Mouse (Mus musculus) naive thymus-derived CD4-positive, alpha-beta T cell, adult 2 months (primary cell): Measurements from ENCODE around the gene Usp19.

ENCODE experiments used
- DNase-seq: peaks from one replicate; pipeline ENCODE4 v3.0.0-alpha.2; 2011; ENCODE audit warnings: low read depth

Gene Usp19

GRCm38 (mm10) chr9:108490559-108491285 is at the start of gene Usp19:
Usp19 (plus strand) TSS chr9:108490602.
- peak; percentile 97 for DNase-seq

- no peak for DNase-seq
Observed at GRCm38 (mm10) chr9:108441236-108441919, 49.0 kb upstream of the Usp19 start.

- peak; percentile 41 for DNase-seq
Observed at GRCm38 (mm10) chr9:108445125-108445524, 45.3 kb upstream of the Usp19 start.

GRCm38 (mm10) chr9:108449860-108450259 is 40.5 kb upstream of the Usp19 start:
- no peak for DNase-seq

GRCm38 (mm10) chr9:108450292-108451169 is 39.9 kb upstream of the Usp19 start:
- no peak for DNase-seq

- DNase-seq = no peak
Observed at GRCm38 (mm10) chr9:108451170-108451493, 39.3 kb upstream of the Usp19 start.

- no peak for DNase-seq
Observed at GRCm38 (mm10) chr9:108451519-108452160, 38.8 kb upstream of the Usp19 start.

GRCm38 (mm10) chr9:108452291-108452906 is 38.0 kb upstream of the Usp19 start:
- DNase-seq = peak; percentile 90

- DNase-seq = no peak
Observed at GRCm38 (mm10) chr9:108452911-108453310, 37.5 kb upstream of the Usp19 start.

GRCm38 (mm10) chr9:108453458-108453857 is 36.9 kb upstream of the Usp19 start:
- DNase-seq = no peak

- DNase-seq = no peak
Observed at GRCm38 (mm10) chr9:108454429-108454828, 36.0 kb upstream of the Usp19 start.

GRCm38 (mm10) chr9:108455747-108456571 is 34.4 kb upstream of the Usp19 start:
- DNase-seq = no peak

GRCm38 (mm10) chr9:108456953-108457352 is 33.4 kb upstream of the Usp19 start:
- DNase-seq = no peak

GRCm38 (mm10) chr9:108459939-108460318 is 30.5 kb upstream of the Usp19 start:
- no peak for DNase-seq

GRCm38 (mm10) chr9:108460319-108461178 is 29.9 kb upstream of the Usp19 start, which contains the start of gene Ccdc71:
Ccdc71 (plus strand) TSS chr9:108460527.
- peak; percentile 90 for DNase-seq

GRCm38 (mm10) chr9:108461181-108461631 is 29.2 kb upstream of the Usp19 start, which contains the start of gene Klhdc8b:
Klhdc8b (minus strand) TSS chr9:108461581.
- no peak for DNase-seq

- no peak for DNase-seq
Observed at GRCm38 (mm10) chr9:108461675-108462074, 28.7 kb upstream of the Usp19 start.

- DNase-seq = no peak
Observed at GRCm38 (mm10) chr9:108462192-108462591, 28.2 kb upstream of the Usp19 start.

GRCm38 (mm10) chr9:108463713-108464112 is 26.7 kb upstream of the Usp19 start:
- no peak for DNase-seq

GRCm38 (mm10) chr9:108466219-108466618 is 24.2 kb upstream of the Usp19 start:
- no peak for DNase-seq
